Mouse (Mus musculus) C2C12 (cell line): ENCODE measurements around the gene Ltb4r2. TPM values are rescaled to one million over a fixed set of nuclear protein-coding genes. Genes with fewer than 3 reads are reported as not detected.

Experiments used
- H3K27me3 ChIP-seq: one replicate; pipeline ENCODE4 v1.6.1; 2011; ENCODE audit not compliant: control insufficient read depth, insufficient read depth, insufficient read length
- H3K36me3 ChIP-seq: one replicate; pipeline ENCODE4 v1.6.1; 2011; ENCODE audit not compliant: control insufficient read depth, insufficient read depth
- H3K4me3 ChIP-seq: one replicate; pipeline ENCODE4 v1.5.1; 2011; ENCODE audit warnings: mild to moderate bottlenecking, control low read depth; ENCODE audit not compliant: poor library complexity, insufficient read depth, severe bottlenecking
- H3K79me2 ChIP-seq: one replicate; pipeline ENCODE4 v1.6.1; 2011; ENCODE audit not compliant: control insufficient read depth, insufficient read depth
- H3K79me3 ChIP-seq: one replicate; pipeline ENCODE4 v1.6.1; 2011; ENCODE audit warnings: low read depth, control low read depth
- H3ac ChIP-seq: one replicate; pipeline ENCODE3; 2011; ENCODE audit warnings: low read depth; ENCODE audit not compliant: control insufficient read depth, insufficient read length
- CEBPB ChIP-seq: IDR thresholded peaks from one replicate; pipeline ENCODE4 v1.6.1; 2011; ENCODE audit warnings: low read depth, mild to moderate bottlenecking, control low read depth, moderate library complexity
- CTCF ChIP-seq: IDR thresholded peaks from one replicate; pipeline ENCODE4 v1.5.1; 2011; ENCODE audit not compliant: control insufficient read depth, insufficient read depth, insufficient read length
- FOSL1 ChIP-seq: IDR thresholded peaks from one replicate; pipeline ENCODE4 v1.8.0; 2011; ENCODE audit warnings: mild to moderate bottlenecking, low read length; ENCODE audit not compliant: poor library complexity, insufficient read depth, severe bottlenecking
- MAX ChIP-seq: IDR thresholded peaks from one replicate; pipeline ENCODE4 v1.6.1; 2011; ENCODE audit warnings: mild to moderate bottlenecking, control low read depth
- MYOD1 ChIP-seq: IDR thresholded peaks from one replicate; pipeline ENCODE4 v1.6.1; 2011; ENCODE audit warnings: low read depth; ENCODE audit not compliant: control insufficient read depth, insufficient read length
- MYOG ChIP-seq: IDR thresholded peaks from one replicate; pipeline ENCODE4 v1.6.1; 2011; ENCODE audit not compliant: control insufficient read depth, insufficient read length; ENCODE audit errors: extremely low read depth
- USF1 ChIP-seq: IDR thresholded peaks from one replicate; pipeline ENCODE4 v1.6.1; 2011; ENCODE audit warnings: low read depth, mild to moderate bottlenecking, control low read depth, moderate library complexity
- polyA plus RNA-seq: library from polyadenylated mRNA; unstranded; fragments of >200 nt; fragmentation: generic; extraction: Trizol; gene quantifications from one replicate; pipeline ENCODE4 v1.2.1, GENCODE M21; 2012; ENCODE audit warnings: missing spikeins

Ltb4r2 gene
- polyA plus RNA-seq, 1 experiment: 0.09 TPM

- H3K36me3 ChIP-seq: no peaks in the 10 kb centered on the region
- no peaks in the 10 kb centered on the region for H3K79me2 ChIP-seq
- H3K79me3 ChIP-seq: no peaks in the 10 kb centered on the region
- no peak for TF ChIP-seq FOSL1
- no peak for TF ChIP-seq USF1
- TF ChIP-seq MAX: no peak
- TF ChIP-seq CTCF: no peak
- H3ac ChIP-seq: no peak within 1 kb of the TSS
- H3K27me3 ChIP-seq: no peaks in the 10 kb centered on the region
- no peak within 1 kb of the TSS for H3K4me3 ChIP-seq
Measured at GRCm38 (mm10) chr14:55783958-55784235, 22.7 kb downstream of the Ltb4r2 start, which contains the start of gene Adcy4. TSS of gene Adcy4 (minus strand) at chr14:55784095.

GRCm38 (mm10) chr14:55785195-55785594, 24.0 kb downstream of the Ltb4r2 start:
- no peak overlapping the region for H3K4me3 ChIP-seq
- no peaks in the 10 kb centered on the region for H3K36me3 ChIP-seq
- TF ChIP-seq CTCF (no peak), FOSL1 (no peak), CEBPB (no peak), MYOG (no peak), MAX (no peak), MYOD1 (no peak), USF1 (no peak)
- no peaks in the 10 kb centered on the region for H3K79me3 ChIP-seq
- no peaks in the 10 kb centered on the region for H3K27me3 ChIP-seq
- no peaks in the 10 kb centered on the region for H3K79me2 ChIP-seq
- no peak overlapping the region for H3ac ChIP-seq

DNA sequence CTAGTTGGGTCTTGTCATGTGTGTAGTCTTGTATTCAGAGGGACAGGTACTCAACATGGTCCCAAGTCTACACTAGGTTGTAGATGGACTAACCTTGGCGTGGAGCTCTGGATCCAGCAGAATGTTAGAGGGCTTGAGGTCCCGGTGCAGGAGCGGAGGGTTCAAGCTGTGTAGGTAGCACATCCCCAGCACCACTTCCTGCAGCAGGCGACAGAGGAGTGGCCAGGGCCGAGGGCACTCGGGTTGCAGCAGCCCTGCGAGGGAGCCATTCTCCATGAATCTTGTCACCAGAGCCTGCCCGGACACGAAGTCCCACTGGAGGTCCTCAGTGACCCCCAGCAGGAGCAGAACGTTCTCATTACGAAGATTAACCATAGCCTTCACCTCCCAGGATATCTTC, 26.5 kb downstream of the Ltb4r2 start:
- TF ChIP-seq MYOG: no peak
- TF ChIP-seq MAX: no peak
- no peak for TF ChIP-seq USF1
- TF ChIP-seq MYOD1: no peak
- TF ChIP-seq CTCF: no peak
- TF ChIP-seq CEBPB: no peak
- no peak for TF ChIP-seq FOSL1
- Histone ChIP-seq H3K4me3 (no peak overlapping the region), H3K27me3 (no peaks in the 10 kb centered on the region), H3K79me3 (no peaks in the 10 kb centered on the region), H3K36me3 (no peaks in the 10 kb centered on the region), H3ac (no peak overlapping the region), H3K79me2 (no peaks in the 10 kb centered on the region)

DNA sequence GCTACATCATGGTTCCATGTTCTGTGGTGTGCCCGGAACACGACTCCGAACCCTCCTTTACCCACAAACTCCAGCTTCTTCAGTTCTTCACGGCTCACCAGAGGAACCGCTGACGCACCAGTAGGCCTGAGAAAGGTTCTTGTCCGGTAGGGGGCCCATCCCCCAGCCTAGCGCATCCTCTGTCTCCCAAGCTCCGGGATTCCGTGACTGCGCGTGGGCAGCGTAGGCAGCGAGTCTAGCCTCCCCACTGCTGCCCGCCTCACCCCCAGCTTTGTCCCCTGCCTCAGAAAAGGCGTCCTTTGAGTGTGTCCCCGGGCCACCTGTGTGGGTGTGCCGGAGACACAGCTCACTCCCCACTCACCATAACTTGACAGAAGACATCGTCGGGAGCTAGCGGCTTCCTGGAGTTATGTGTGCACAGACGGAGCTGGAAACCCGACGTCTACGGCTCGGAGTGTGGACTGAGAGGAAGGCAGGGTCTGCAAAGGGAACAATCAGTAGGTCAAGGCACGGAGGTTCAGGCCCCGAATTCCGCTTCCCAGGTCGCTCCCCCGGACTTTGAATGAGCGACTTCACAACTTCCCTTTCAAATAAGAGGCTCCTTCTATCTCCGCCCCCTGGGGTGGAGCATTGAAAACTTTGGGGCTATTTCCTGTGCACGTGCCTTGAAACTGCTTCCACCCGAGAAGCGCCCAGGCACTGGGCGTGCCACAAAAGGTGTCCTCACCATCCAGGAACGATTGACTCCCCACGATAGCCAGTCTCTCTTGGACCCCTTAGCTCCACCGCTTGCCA, 27.2 kb downstream of the Ltb4r2 start, which contains the start of gene Ripk3:
Gene Ripk3 (minus strand): TSS at position 610 of the 795 bp plus-strand sequence.
- H3K27me3 ChIP-seq: no peaks in the 10 kb centered on the region
- no peak within 1 kb of the TSS for H3ac ChIP-seq
- H3K79me3 ChIP-seq: no peaks in the 10 kb centered on the region
- H3K79me2 ChIP-seq: no peaks in the 10 kb centered on the region
- no peak within 1 kb of the TSS for H3K4me3 ChIP-seq
- no peak for TF ChIP-seq CEBPB
- TF ChIP-seq USF1: no peak
- TF ChIP-seq MAX: no peak
- no peak for TF ChIP-seq FOSL1
- no peak for TF ChIP-seq CTCF
- TF ChIP-seq MYOD1: no peak
- TF ChIP-seq MYOG: no peak
- no peaks in the 10 kb centered on the region for H3K36me3 ChIP-seq

- Histone ChIP-seq H3K27me3 (no peaks in the 10 kb centered on the region), H3K79me3 (no peaks in the 10 kb centered on the region), H3K4me3 (no peak overlapping the region), H3K79me2 (no peaks in the 10 kb centered on the region), H3K36me3 (no peaks in the 10 kb centered on the region), H3ac (no peak overlapping the region)
- TF ChIP-seq USF1 (no peak), FOSL1 (no peak), MYOD1 (no peak), CTCF (no peak), MAX (no peak), CEBPB (no peak), MYOG (no peak)
Measured at GRCm38 (mm10) chr14:55793461-55793860, 32.2 kb downstream of the Ltb4r2 start.
